Mouse (Mus musculus) limb, embryonic 13.5 days (tissue): ENCODE results near the gene Tex19.1. TPM values are rescaled to one million over a fixed set of nuclear protein-coding genes. Genes with fewer than 3 reads are reported as not detected.

Experiments used
- ATAC-seq: fragments of 200-750 bp; cut with Nextera tagmentation; 2 replicates; pipeline ENCODE4 v1.8.0; 2017; ENCODE audit warnings: low read depth, moderate number of reproducible peaks, moderate TSS enrichment; ENCODE audit not compliant: low FRiP score
- H3K27ac ChIP-seq: fragments of 300-500 bp; sonication (generic); 2 replicates; pipeline ENCODE4 v1.5.1; 2015; ENCODE audit warnings: inconsistent platforms, mild to moderate bottlenecking, moderate library complexity
- H3K27me3 ChIP-seq: fragments of 300-500 bp; sonication (generic); 2 replicates; pipeline ENCODE4 v1.6.1; 2015; ENCODE audit warnings: mild to moderate bottlenecking, inconsistent platforms
- H3K36me3 ChIP-seq: fragments of 300-500 bp; sonication (generic); 2 replicates; pipeline ENCODE4 v1.6.1; 2015; ENCODE audit warnings: inconsistent platforms, mild to moderate bottlenecking, moderate library complexity
- H3K4me1 ChIP-seq: fragments of 300-500 bp; sonication (generic); 2 replicates; pipeline ENCODE4 v1.6.1; 2015; ENCODE audit warnings: inconsistent platforms
- H3K4me2 ChIP-seq: fragments of 300-500 bp; sonication (generic); replicated peaks from 2 replicates; pipeline ENCODE4 v1.6.1; 2015; ENCODE audit warnings: inconsistent platforms, mild to moderate bottlenecking, moderate library complexity
- H3K4me3 ChIP-seq: fragments of 300-500 bp; sonication (generic); 2 replicates; pipeline ENCODE4 v1.5.1; 2015; ENCODE audit warnings: moderate library complexity, mild to moderate bottlenecking, inconsistent platforms
- H3K9ac ChIP-seq: fragments of 300-500 bp; sonication (generic); 2 replicates; pipeline ENCODE4 v1.6.1; 2015; ENCODE audit warnings: mild to moderate bottlenecking, inconsistent platforms
- H3K9me3 ChIP-seq: fragments of 300-500 bp; sonication (generic); 2 replicates; pipeline ENCODE4 v1.6.1; 2016; ENCODE audit warnings: inconsistent platforms
- WGBS: fragments of 180-500 bp; shearing (Covaris S2); methylation state at CpG from one replicate; pipeline ENCODE4 v1.1.7; 2015; 5-methylcytosine and 5-hydroxymethylcytosine counted together
- polyA plus RNA-seq: library from polyadenylated mRNA; unstranded; fragments of >200 nt; fragmentation: Nextera tagmentation; extraction: Ambion mirVana; gene quantifications from 2 replicates; pipeline ENCODE4 v1.2.1, GENCODE M21; 2015

Tex19.1 gene
- polyA plus RNA-seq, 1 experiment from 2014 or later: not detected

DNA sequence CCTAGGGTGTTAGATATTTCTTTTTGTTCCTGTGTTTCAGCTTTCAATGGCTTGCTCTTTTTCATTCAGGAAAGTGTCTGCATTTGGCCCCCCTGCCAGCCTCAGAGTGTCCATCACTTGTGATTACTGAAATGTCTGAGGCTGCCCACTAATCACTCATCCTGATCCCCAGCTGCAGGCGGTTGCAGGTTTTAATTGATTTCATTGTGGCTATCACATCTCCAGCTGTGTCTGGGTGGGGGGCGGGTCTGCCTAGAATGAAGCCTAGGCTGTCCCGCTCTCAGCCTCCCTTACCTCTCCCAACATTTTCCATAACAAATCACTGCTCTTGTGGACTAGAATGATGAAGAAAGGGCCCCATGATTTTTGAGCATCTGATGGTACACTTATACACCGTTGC is 8.3 kb downstream of the Tex19.1 start:
- Histone ChIP-seq H3K27ac (no peak overlapping the region), H3K4me3 (no peak overlapping the region), H3K36me3 (no peaks in the 10 kb centered on the region), H3K4me1 (peaks cover 10% of the 10 kb centered on the region), H3K4me2 (no peak overlapping the region), H3K9me3 (no peaks in the 10 kb centered on the region), H3K27me3 (peaks cover 54% of the 10 kb centered on the region), H3K9ac (no peak overlapping the region)
- WGBS: 46% methylated on average over 4 of the region's 4 CpGs
- ATAC-seq: no peak

DNA sequence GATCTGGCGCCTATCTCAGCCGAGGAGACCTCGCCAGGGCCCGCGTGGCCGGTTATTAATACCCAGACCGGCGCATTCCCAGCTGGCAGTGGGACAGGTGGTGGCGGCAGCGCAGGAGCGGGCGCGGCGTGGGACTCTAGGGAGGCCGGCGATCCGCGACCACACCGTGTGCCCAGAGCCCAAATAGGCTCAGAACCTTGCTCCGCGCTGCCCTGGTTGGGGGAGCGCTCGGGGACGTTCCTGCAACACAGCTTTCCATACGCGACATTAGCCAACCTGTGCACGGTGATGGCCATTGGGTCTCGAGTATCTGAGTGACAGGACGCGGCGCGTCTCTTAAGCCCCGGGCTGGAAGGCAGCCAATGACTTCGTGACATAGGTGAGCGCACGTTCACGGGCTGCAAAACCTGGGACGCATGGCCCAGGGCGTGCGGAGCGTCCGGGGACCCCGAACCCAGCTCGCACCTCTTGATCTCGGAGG is 10.5 kb downstream of the Tex19.1 start:
- Histone ChIP-seq H3K36me3 (no peaks in the 10 kb centered on the region), H3K4me3 (peak overlapping the region; percentile 42), H3K9ac (peak overlapping the region; percentile 43; the same call in 1 of the 2 replicates), H3K27ac (no peak overlapping the region), H3K27me3 (peaks cover 54% of the 10 kb centered on the region), H3K4me1 (peaks cover 10% of the 10 kb centered on the region), H3K4me2 (peak overlapping the region; percentile 71), H3K9me3 (no peaks in the 10 kb centered on the region)
- peak; percentile 66 for ATAC-seq
- 2% methylated on average over 45 of the region's 45 CpGs for WGBS

DNA sequence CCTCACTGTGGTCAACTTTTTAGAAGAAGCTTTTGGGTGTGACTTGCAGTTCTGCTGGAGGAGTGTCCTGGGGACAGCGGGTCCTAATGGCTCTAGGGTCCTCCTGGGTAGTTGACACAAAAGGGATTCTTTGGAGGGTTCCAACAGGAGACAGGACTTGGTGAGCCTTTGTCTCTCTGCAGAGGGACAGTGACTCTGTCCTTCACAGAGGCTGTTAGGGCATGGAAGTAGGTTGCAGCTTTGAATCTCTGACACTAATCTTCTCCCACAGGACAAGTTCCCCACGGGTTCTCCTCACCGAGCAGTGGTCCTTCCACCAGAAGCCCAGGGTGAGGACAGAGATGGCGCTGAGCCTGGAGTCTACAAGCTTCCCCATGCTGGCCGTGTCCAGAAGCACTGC is 14.0 kb downstream of the Tex19.1 start, which contains the start of gene Uts2r:
Uts2r (plus strand) TSS at position 301 of the 400 bp plus-strand sequence.
- 89% methylated on average over 5 of the region's 5 CpGs for WGBS
- no peak within 1 kb of the TSS for H3K4me3 ChIP-seq

DNA sequence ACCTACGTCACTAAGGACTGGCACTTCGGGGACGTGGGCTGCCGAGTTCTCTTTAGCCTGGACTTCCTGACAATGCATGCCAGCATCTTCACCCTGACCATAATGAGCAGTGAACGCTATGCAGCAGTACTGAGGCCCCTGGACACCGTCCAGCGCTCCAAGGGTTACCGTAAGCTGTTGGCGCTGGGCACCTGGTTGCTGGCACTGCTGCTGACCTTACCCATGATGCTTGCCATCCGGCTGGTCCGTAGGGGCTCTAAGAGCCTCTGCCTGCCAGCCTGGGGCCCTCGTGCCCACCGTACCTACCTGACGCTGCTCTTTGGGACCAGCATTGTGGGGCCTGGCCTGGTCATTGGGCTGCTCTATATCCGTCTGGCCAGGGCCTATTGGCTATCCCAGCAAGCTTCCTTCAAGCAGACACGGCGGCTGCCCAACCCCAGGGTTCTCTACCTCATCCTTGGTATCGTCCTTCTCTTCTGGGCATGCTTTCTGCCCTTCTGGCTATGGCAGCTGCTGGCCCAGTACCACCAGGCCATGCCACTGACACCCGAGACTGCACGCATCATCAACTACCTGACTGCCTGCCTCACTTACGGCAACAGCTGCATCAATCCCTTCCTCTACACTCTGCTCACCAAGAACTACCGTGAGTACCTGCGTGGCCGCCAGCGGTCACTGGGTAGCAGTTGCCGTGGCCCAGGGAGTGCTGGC is 14.8 kb downstream of the Tex19.1 start:
- WGBS: 87% methylated on average over 26 of the region's 26 CpGs

More for the DNA sequence above, 14.0 kb downstream of the Tex19.1 start, which contains the start of gene Uts2r:
- Histone ChIP-seq H3K4me2 (no peak within 1 kb of the TSS), H3K36me3 (no peaks in the 10 kb centered on the region), H3K27me3 (peaks cover 33% of the 10 kb centered on the region), H3K9ac (no peak within 1 kb of the TSS), H3K4me1 (peaks cover 10% of the 10 kb centered on the region), H3K9me3 (no peaks in the 10 kb centered on the region), H3K27ac (no peak within 1 kb of the TSS)
- no peak for ATAC-seq

DNA sequence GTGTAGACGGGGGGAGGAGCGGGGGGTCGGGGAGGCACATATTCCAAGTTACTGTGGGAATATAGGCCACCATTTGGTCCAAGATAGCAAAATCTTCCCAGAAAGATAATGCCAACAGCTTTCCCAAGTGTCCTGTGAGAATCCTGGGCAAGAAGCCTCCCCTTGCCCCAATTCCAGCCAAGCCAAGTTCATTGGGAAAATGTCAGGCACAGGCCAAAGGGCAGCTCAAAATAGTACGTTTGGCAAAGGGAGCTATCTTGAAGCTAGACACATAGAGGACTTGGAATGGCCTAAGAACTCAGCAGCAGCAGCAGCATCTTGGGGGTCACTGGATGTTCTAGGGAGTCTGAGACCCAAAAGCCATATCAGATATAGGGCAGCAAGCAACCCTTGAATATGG is 17.8 kb downstream of the Tex19.1 start:
- no peaks in the 10 kb centered on the region for H3K27me3 ChIP-seq
- H3K4me3 ChIP-seq: no peak overlapping the region
- no peaks in the 10 kb centered on the region for H3K9me3 ChIP-seq
- no peak overlapping the region for H3K9ac ChIP-seq
- WGBS: 77% methylated on average over 4 of the region's 4 CpGs
- H3K4me2 ChIP-seq: no peak overlapping the region
- no peaks in the 10 kb centered on the region for H3K4me1 ChIP-seq
- no peak for ATAC-seq
- H3K27ac ChIP-seq: no peak overlapping the region
- H3K36me3 ChIP-seq: no peaks in the 10 kb centered on the region

More for the DNA sequence above, 14.8 kb downstream of the Tex19.1 start:
- Histone ChIP-seq H3K4me3 (no peak overlapping the region), H3K27me3 (peaks cover 25% of the 10 kb centered on the region), H3K4me2 (no peak overlapping the region), H3K9me3 (no peaks in the 10 kb centered on the region), H3K4me1 (peaks cover 10% of the 10 kb centered on the region), H3K36me3 (no peaks in the 10 kb centered on the region), H3K27ac (no peak overlapping the region), H3K9ac (no peak overlapping the region)
- ATAC-seq: no peak

DNA sequence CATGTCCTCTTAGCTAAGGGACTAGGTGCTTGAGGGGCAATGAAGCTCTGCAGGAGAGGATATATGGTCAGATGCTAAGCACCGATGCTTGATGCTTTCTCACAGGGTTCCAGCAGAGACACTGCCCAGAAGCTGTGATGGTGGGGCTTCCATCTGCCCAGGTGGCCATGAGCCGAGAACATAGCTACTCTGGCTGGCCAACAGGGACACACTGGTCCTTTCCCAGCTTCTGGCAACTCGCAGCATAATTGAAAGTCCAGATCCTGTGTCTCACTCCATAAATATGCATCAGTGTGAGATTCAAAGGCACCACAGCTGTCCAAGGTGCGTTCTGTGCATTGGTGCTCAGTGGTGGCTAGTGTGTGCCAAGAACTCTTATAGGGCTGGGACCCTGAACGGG is 27.3 kb downstream of the Tex19.1 start:
- Histone ChIP-seq H3K27ac (no peak overlapping the region), H3K9ac (no peak overlapping the region), H3K27me3 (no peaks in the 10 kb centered on the region), H3K36me3 (no peaks in the 10 kb centered on the region), H3K4me2 (no peak overlapping the region), H3K4me3 (no peak overlapping the region), H3K9me3 (no peaks in the 10 kb centered on the region), H3K4me1 (no peaks in the 10 kb centered on the region)
- 64% methylated on average over 5 of the region's 5 CpGs for WGBS
- ATAC-seq: no peak

DNA sequence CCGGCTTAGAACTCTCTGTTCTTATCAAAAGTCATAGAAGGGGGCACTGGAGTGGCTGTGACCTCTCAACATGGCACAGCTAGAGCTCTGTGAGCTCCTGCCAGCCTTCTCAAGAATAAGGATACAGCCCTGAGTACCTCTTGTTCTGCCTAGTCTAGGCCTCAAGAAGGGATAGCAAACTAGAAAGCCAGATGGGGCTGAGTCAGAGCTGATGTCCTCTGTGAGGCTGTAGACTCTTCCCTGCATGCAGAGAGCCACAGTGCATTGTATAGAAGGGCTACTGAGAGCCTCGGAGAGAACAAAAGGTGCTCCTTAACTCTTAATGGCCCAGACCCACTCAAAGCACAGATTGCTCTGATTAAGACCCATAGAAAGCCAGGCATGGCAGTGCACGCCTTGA is 28.3 kb downstream of the Tex19.1 start:
- ATAC-seq: no peak
- Histone ChIP-seq H3K27me3 (no peaks in the 10 kb centered on the region), H3K27ac (no peak overlapping the region), H3K4me3 (no peak overlapping the region), H3K4me2 (no peak overlapping the region), H3K36me3 (no peaks in the 10 kb centered on the region), H3K4me1 (no peaks in the 10 kb centered on the region), H3K9ac (no peak overlapping the region), H3K9me3 (no peaks in the 10 kb centered on the region)
- 41% methylated on average over 3 of the region's 3 CpGs for WGBS

DNA sequence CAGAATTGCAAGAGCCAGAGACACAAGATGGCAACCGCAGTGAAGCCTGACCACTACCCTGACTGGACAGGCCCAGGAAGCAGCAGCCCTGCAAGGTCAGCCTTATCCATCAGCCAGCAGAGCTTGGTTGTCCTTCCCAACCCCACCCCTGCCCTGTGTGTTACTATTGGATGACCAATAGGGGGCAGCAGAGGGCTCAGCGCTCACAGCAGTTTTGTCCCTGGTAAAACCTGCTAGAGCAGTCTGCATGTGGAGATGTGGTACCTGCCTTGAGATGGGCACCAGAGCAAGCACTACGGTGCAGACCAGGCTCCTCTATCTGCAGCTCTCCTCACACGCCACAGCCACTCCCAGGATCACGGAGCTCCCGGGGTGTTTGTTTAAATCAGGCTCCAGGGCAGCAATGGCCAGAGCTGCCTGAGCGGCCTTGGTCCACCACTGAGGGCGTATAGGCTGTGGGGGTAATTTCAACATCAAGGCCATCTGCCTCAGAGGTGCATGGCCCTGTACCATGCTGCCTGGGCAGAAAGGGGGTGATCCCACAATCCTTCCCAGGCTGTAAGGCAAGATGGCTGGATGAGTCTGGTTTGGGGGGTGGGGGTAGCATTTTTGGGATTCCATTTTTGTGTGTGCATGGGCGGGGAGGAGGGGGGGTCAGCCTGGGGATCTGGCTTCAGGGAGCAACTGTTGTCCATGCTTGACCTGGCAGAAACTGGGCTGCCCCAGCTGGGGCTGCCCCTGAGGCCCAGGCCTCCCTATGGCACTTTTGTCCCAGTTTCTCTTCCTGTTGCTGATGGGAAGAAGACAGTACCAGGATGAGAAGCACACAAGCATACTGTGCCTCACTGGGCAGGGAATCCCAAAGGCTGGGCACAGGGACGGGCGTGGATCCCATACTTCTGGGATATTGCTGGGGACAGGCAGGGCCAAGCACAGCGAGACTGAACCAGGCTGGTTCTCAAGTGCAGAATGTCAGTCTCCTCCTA is 30.6 kb downstream of the Tex19.1 start:
- no peak overlapping the region for H3K27ac ChIP-seq
- H3K9ac ChIP-seq: no peak overlapping the region
- no peak overlapping the region for H3K4me3 ChIP-seq
- H3K9me3 ChIP-seq: no peaks in the 10 kb centered on the region
- H3K4me1 ChIP-seq: no peaks in the 10 kb centered on the region
- no peaks in the 10 kb centered on the region for H3K27me3 ChIP-seq
- no peak overlapping the region for H3K4me2 ChIP-seq
- peak; percentile 25; the same call in 1 of the 2 replicates for ATAC-seq
- peaks cover 11% of the 10 kb centered on the region for H3K36me3 ChIP-seq
- 53% methylated on average over 12 of the region's 12 CpGs for WGBS

DNA sequence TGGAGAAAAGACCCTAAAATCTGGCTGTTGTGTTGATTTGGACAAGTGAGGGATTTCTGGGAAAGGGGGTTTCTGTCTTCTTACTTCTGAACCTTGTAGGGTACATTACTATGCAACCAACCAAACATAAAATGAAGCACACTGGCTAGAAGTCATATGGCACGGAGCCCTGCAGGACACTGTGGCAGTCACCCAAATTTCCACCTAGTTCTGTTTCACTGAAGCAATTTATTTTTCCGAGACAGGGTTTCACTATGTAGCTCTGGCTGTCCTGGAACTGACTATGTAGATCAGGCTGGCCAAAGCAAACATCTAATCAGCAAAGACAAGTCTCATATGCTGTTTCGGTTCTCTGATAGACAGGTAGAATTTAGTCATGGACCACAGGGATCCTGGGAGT is 43.7 kb downstream of the Tex19.1 start:
- 82% methylated on average over 3 of the region's 3 CpGs for WGBS
- H3K4me2 ChIP-seq: no peak overlapping the region
- ATAC-seq: no peak
- no peak overlapping the region for H3K27ac ChIP-seq
- H3K4me3 ChIP-seq: no peak overlapping the region
- no peak overlapping the region for H3K9ac ChIP-seq
- H3K27me3 ChIP-seq: no peaks in the 10 kb centered on the region
- peaks cover 28% of the 10 kb centered on the region for H3K36me3 ChIP-seq
- H3K9me3 ChIP-seq: no peaks in the 10 kb centered on the region
- no peaks in the 10 kb centered on the region for H3K4me1 ChIP-seq

DNA sequence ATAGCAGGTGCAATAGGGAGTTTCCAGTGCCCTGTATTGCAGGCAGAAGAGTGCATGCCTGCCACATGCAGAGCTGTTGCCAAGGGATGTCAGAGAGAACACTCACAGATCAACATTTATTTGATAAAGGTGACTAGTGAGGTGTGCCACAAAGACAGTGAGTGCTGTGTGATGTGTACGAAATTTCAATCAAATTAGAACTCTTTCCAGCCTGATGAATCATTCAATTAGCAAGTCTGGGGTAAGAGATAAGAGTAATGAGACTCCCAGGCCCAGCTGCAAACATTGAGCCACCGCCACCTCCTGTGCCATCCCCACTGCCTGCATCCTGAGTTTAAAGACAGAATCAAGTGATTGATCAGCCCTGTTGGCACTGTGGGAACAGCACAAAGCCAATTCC is 46.8 kb downstream of the Tex19.1 start:
- H3K36me3 ChIP-seq: peaks cover 24% of the 10 kb centered on the region
- ATAC-seq: no peak
- no peaks in the 10 kb centered on the region for H3K4me1 ChIP-seq
- H3K27ac ChIP-seq: no peak overlapping the region
- 75% methylated on average over 2 of the region's 2 CpGs for WGBS
- H3K27me3 ChIP-seq: no peaks in the 10 kb centered on the region
- H3K9ac ChIP-seq: no peak overlapping the region
- H3K4me3 ChIP-seq: no peak overlapping the region
- H3K9me3 ChIP-seq: no peaks in the 10 kb centered on the region
- no peak overlapping the region for H3K4me2 ChIP-seq

DNA sequence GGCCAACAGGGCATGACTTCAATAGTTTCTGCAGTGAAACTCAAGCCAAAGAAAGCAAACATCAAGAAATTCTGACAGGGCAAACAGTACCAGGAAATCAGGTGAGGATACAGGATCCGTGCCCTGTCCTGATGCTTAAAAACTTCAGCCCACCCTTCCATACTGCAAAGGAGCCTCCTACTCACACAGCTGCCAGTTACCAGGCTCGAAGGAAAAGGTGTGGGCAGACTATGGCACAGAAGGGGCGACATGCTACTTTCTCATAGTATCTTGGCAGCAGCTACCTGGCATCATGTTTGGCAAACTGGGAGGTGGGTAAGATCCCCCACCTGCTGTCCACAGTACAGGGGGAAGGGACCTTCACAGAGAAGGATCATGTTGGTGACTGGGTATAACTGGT is 47.5 kb downstream of the Tex19.1 start:
- Histone ChIP-seq H3K9ac (no peak overlapping the region), H3K27ac (no peak overlapping the region), H3K9me3 (no peaks in the 10 kb centered on the region), H3K4me3 (no peak overlapping the region), H3K4me2 (no peak overlapping the region), H3K36me3 (peaks cover 24% of the 10 kb centered on the region), H3K4me1 (no peaks in the 10 kb centered on the region), H3K27me3 (no peaks in the 10 kb centered on the region)
- no peak for ATAC-seq
- WGBS: 80% methylated on average over 3 of the region's 3 CpGs
